Mouse (Mus musculus) G1E (cell line): ENCODE measurements around the gene Srgap3. TPM values are rescaled to one million over a fixed set of nuclear protein-coding genes. Genes with fewer than 3 reads are reported as not detected.

Experiments
- ATAC-seq: 2 replicates; pipeline ENCODE4 v1.8.0; 2016; ENCODE audit warnings: mild to moderate bottlenecking; ENCODE audit not compliant: insufficient number of reproducible peaks, poor library complexity, low FRiP score, severe bottlenecking; ENCODE audit errors: extremely low read depth
- DNase-seq: peaks from one replicate; pipeline ENCODE4 v3.0.0; 2012; ENCODE audit warnings: low spot score
- H3K27me3 ChIP-seq: 2 replicates; pipeline ENCODE4 v1.6.1; 2012; ENCODE audit warnings: mild to moderate bottlenecking, low read length, inconsistent platforms; ENCODE audit not compliant: insufficient read depth
- H3K36me3 ChIP-seq: replicated peaks from 2 replicates; pipeline ENCODE3; 2012; ENCODE audit warnings: mild to moderate bottlenecking, inconsistent platforms
- H3K4me1 ChIP-seq: 2 replicates; pipeline ENCODE4 v1.6.1; 2012; ENCODE audit warnings: low read depth, low read length, inconsistent platforms, mixed read lengths; ENCODE audit not compliant: insufficient read depth
- H3K4me3 ChIP-seq: 2 replicates; pipeline ENCODE4 v1.5.1; 2012; ENCODE audit warnings: low read depth, mild to moderate bottlenecking, inconsistent platforms, low read length, moderate library complexity, mixed read lengths
- H3K9me3 ChIP-seq: replicated peaks from 2 replicates; pipeline ENCODE4 v1.6.1; 2012; ENCODE audit warnings: inconsistent platforms
- CTCF ChIP-seq: IDR thresholded peaks from 2 replicates; pipeline ENCODE4 v1.5.1; 2012; ENCODE audit warnings: low read depth, low read length, inconsistent platforms, mixed read lengths
- GATA1 ChIP-seq: IDR thresholded peaks from 2 replicates; pipeline ENCODE4 v1.6.1; 2012; ENCODE audit warnings: borderline replicate concordance, low read length, inconsistent platforms, mixed read lengths
- GATA2 ChIP-seq: IDR thresholded peaks from 2 replicates; pipeline ENCODE4 v1.6.1; 2012; ENCODE audit warnings: low read depth, low read length, inconsistent platforms, borderline replicate concordance
- POLR2AphosphoS5 ChIP-seq: IDR thresholded peaks from 2 replicates; pipeline ENCODE4 v1.6.1; 2012; ENCODE audit warnings: low read depth, low read length, inconsistent platforms; ENCODE audit not compliant: insufficient replicate concordance
- TAL1 ChIP-seq: conservative IDR thresholded peaks from 2 replicates; pipeline ENCODE4 v1.6.1; 2012; ENCODE audit warnings: low read depth, low read length, inconsistent platforms, mixed read lengths
- polyA plus RNA-seq: library from polyadenylated mRNA; stranded (reverse); fragments of >175 nt; gene quantifications from 2 replicates; pipeline ENCODE4 v1.2.3, GENCODE M21; 2012
- total RNA-seq, 2 experiments: library from RNA; stranded (forward) in 1 of 2; stranded (reverse) in 1 of 2; fragments of 200-1000 nt in 1 of 2; fragments of >200 nt in 1 of 2; fragmentation: Nextera tagmentation in 1 of 2; gene quantifications; 2 replicates each; pipeline ENCODE4 v1.2.3; 2014 to 2017

Srgap3 gene
- total and polyA plus RNA-seq, 3 experiments, result 0.05 TPM; not detected in 2

- H3K36me3 ChIP-seq, result no peaks in the 10 kb centered on the region
Measured at GRCm38 (mm10) chr6:112758541-112758940, 188.5 kb downstream of the Srgap3 start.

GRCm38 (mm10) chr6:112756866-112757265, 190.2 kb downstream of the Srgap3 start:
- H3K4me3 ChIP-seq, result no peak overlapping the region

More at GRCm38 (mm10) chr6:112758541-112758940, 188.5 kb downstream of the Srgap3 start:
- DNase-seq (no peak), ATAC-seq (no peak)
- no peak for TF ChIP-seq CTCF
- no peak for TF ChIP-seq TAL1
- TF ChIP-seq GATA2, result no peak
- TF ChIP-seq POLR2AphosphoS5, result no peak
- Histone ChIP-seq H3K9me3 (peaks cover 11% of the 10 kb centered on the region), H3K4me1 (no peaks in the 10 kb centered on the region), H3K4me3 (no peak overlapping the region), H3K27me3 (no peaks in the 10 kb centered on the region)

GRCm38 (mm10) chr6:112754994-112755393, 192.1 kb downstream of the Srgap3 start:
- Histone ChIP-seq H3K36me3 (no peaks in the 10 kb centered on the region), H3K4me3 (no peak overlapping the region), H3K9me3 (peaks cover 11% of the 10 kb centered on the region), H3K27me3 (no peaks in the 10 kb centered on the region), H3K4me1 (no peaks in the 10 kb centered on the region)
- DNase-seq, result no peak
- no peak for ATAC-seq
- TF ChIP-seq POLR2AphosphoS5 (no peak), CTCF (no peak), TAL1 (no peak), GATA2 (no peak), GATA1 (no peak)

More at GRCm38 (mm10) chr6:112756866-112757265, 190.2 kb downstream of the Srgap3 start:
- DNase-seq (no peak), ATAC-seq (no peak)
- Histone ChIP-seq H3K4me1 (no peaks in the 10 kb centered on the region), H3K27me3 (no peaks in the 10 kb centered on the region), H3K9me3 (peaks cover 11% of the 10 kb centered on the region), H3K36me3 (no peaks in the 10 kb centered on the region)
- TF ChIP-seq GATA2 (no peak), TAL1 (no peak), CTCF (no peak), GATA1 (no peak), POLR2AphosphoS5 (no peak)

DNA sequence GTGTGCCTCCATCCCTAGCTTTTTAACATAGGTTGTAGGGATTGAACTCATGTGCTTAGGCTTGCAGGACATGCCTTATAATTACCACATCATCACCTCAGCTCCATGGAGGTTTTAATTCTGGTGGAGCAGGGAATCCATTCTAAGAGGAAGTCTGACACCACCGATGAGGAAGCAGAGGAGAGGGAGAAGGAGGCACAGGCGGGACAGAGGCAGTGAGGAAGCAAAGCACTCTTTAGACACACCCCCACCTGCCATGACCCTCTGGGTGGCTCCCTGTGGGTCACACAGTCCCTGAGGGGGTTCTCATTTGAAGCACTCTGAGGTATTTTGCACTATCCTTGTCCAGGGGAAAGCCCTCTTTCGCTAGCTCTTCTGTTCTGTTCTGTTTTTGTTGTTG, 194.5 kb downstream of the Srgap3 start:
- H3K9me3 ChIP-seq, result peaks cover 8% of the 10 kb centered on the region
- H3K4me1 ChIP-seq, result no peaks in the 10 kb centered on the region
- no peaks in the 10 kb centered on the region for H3K36me3 ChIP-seq
- no peak for ATAC-seq
- no peak for TF ChIP-seq GATA2
- no peak for TF ChIP-seq TAL1
- no peak for TF ChIP-seq GATA1
- TF ChIP-seq POLR2AphosphoS5, result no peak
- TF ChIP-seq CTCF, result no peak
- H3K27me3 ChIP-seq, result no peaks in the 10 kb centered on the region
- H3K4me3 ChIP-seq, result no peak overlapping the region
- DNase-seq, result no peak

DNA sequence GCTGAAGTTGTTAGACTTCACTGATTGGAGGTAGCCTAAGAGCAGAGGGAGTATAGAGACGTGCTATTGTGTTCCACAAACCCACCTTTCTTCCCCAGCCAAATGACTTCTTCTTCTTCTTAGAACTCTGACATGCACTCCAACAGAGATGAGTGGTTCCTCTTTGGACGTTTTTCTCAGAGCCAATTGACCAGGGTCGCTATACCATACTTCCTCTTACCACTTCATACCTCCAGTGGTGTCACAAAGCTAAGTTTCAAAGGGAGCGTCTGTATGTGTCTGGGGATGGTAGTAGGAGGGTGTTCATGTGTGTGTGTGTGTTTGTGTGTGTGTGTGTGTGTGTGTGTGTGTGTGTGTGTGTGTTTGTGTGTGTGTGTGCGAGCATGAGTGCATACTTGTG, 195.1 kb downstream of the Srgap3 start:
- DNase-seq (no peak), ATAC-seq (no peak)
- Histone ChIP-seq H3K4me3 (no peak overlapping the region), H3K36me3 (no peaks in the 10 kb centered on the region), H3K27me3 (no peaks in the 10 kb centered on the region), H3K4me1 (no peaks in the 10 kb centered on the region), H3K9me3 (peaks cover 8% of the 10 kb centered on the region)
- TF ChIP-seq POLR2AphosphoS5 (no peak), GATA2 (no peak), GATA1 (no peak), CTCF (no peak), TAL1 (no peak)

- H3K27me3 ChIP-seq, result no peaks in the 10 kb centered on the region
- H3K9me3 ChIP-seq, result no peaks in the 10 kb centered on the region
- no peaks in the 10 kb centered on the region for H3K36me3 ChIP-seq
- ATAC-seq (no peak), DNase-seq (no peak)
- no peak overlapping the region for H3K4me3 ChIP-seq
- no peaks in the 10 kb centered on the region for H3K4me1 ChIP-seq
- TF ChIP-seq CTCF (no peak), GATA1 (no peak), TAL1 (no peak), GATA2 (no peak), POLR2AphosphoS5 (no peak)
Measured at GRCm38 (mm10) chr6:112742297-112742696, 204.8 kb downstream of the Srgap3 start.

DNA sequence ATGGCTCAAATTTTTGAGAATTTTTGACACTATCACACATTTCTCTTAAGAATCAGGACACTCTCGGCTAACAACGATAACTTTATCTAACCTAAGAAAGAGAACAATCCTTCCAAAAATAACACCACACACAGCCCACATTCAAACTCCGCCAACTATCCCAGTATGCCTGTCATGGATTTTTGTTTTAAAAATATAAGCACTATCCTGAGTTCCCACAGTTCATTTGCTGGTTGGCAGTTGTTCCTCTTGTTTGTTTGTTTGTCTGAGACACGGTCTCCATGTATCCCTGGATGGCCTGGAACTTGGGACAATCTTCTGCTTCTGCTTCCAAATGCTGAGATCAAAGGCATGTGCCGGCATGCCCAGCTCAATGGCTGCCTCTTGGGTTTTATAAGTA, 205.3 kb downstream of the Srgap3 start:
- Histone ChIP-seq H3K27me3 (no peaks in the 10 kb centered on the region), H3K4me1 (no peaks in the 10 kb centered on the region), H3K36me3 (no peaks in the 10 kb centered on the region), H3K9me3 (no peaks in the 10 kb centered on the region), H3K4me3 (no peak overlapping the region)
- ATAC-seq (no peak), DNase-seq (no peak)
- TF ChIP-seq GATA1 (no peak), TAL1 (no peak), GATA2 (no peak), CTCF (no peak), POLR2AphosphoS5 (no peak)
